Mouse (Mus musculus) gastrocnemius, adult 2 months (tissue): Measurements from ENCODE around the gene Kcnmb1. TPM values are rescaled to one million over a fixed set of nuclear protein-coding genes. Genes with fewer than 3 reads are reported as not detected.

Experiments used
- DNase-seq: peaks from one replicate; pipeline ENCODE4 v3.0.0; 2022
- H3K27ac ChIP-seq: fragments of 200-600 bp; 2 replicates; pipeline ENCODE4 v1.8.1; 2022; ENCODE audit warnings: mild to moderate bottlenecking
- H3K4me3 ChIP-seq: fragments of 200-600 bp; 2 replicates; pipeline ENCODE4 v1.8.1; 2022; ENCODE audit warnings: mild to moderate bottlenecking, moderate library complexity
- CTCF ChIP-seq: fragments of 200-600 bp; IDR thresholded peaks from 2 replicates; pipeline ENCODE4 v1.8.1; 2022; ENCODE audit warnings: antibody characterized with exemption, mild to moderate bottlenecking, moderate library complexity
- intact Hi-C: fragments of 180-260 bp; cut with DNase I; formaldehyde crosslinking; loops from one replicate; pipeline ENCODE4 v1.15.1; 2025
- total RNA-seq, 2 experiments: library from RNA; stranded (reverse); gene quantifications; 2 replicates each; pipeline ENCODE4 v1.2.3; 2021

The Kcnmb1 gene
- total RNA-seq, 2 experiments from 2014 or later, result 0.17 to 0.23 TPM

- Histone ChIP-seq H3K27ac (no peak overlapping the region), H3K4me3 (peak overlapping the region; percentile 54)
- TF ChIP-seq CTCF, result no peak
- DNase-seq, result peak; percentile 50
- intact Hi-C loops, result no loop called here
These were observed 30.9 kb upstream of the Kcnmb1 start for GRCm38 (mm10) chr11:33931836-33932385.

GRCm38 (mm10) chr11:33932386-33933111, 30.3 kb upstream of the Kcnmb1 start:
- intact Hi-C loops, result no loop called here
- no peak for TF ChIP-seq CTCF
- Histone ChIP-seq H3K27ac (no peak overlapping the region), H3K4me3 (peak overlapping the region; percentile 54)
- DNase-seq, result no peak

DNA sequence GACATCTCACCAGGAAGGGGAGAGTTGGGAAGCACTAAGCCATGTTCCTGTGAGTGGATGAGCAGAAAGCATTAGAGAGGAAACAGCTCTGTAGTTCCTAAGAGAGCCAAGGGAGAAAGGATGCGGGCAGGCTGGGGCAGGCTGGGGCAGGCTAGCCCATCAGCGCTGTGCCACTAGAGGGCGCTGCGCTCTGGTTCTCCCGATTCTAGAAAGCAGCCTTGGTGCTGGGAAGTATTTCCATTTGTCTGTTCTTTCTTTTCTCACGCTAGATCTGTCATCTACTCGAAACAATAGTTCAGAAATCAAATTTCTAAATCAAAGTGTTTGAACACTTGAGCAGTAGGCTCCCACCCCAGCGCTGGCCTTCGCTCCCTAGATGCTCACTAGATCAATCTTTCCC, 28.5 kb upstream of the Kcnmb1 start:
- intact Hi-C loops, result no loop called here
- no peak overlapping the region for H3K27ac ChIP-seq
- no peak for DNase-seq
- H3K4me3 ChIP-seq, result no peak overlapping the region
- TF ChIP-seq CTCF, result peak; percentile 36; the same call in 1 of the 2 replicates

- intact Hi-C loops, result no loop called here
- no peak for DNase-seq
- Histone ChIP-seq H3K4me3 (no peak overlapping the region), H3K27ac (no peak overlapping the region)
- TF ChIP-seq CTCF, result no peak
These were observed 25.2 kb upstream of the Kcnmb1 start for GRCm38 (mm10) chr11:33937641-33938040.

GRCm38 (mm10) chr11:33938561-33939274, 24.1 kb upstream of the Kcnmb1 start:
- intact Hi-C loops, result no loop called here

DNA sequence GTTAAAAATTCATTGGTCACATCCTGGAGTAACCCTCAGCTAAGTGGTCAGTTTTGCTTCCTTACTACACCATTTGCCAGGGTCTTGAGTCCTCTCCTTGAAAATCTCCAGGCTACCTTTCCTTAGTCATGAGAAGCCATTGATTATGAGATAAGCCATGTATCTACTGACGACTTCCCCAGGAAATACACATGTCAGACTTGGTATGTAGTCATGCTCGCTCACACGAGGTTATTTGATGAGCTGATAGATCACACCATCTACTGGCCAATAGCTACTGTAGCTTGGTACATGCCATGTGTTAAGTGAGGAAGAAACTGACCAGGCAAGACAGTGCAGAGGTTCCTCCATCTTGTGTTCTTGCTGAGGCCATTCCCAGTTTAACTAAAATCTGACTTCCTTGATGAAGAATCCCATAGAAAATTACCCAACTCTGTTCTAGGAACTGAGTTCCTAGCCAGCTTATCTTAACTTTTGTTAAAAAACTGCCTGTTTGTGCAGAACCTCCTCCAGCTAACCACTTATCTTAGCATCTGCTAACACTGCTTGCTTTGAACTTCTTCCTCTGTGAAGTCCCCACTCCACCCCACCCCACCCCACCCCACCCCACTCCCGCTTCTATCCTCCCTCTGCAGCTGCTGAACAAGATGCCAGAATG, 23.2 kb upstream of the Kcnmb1 start:
- intact Hi-C loops, result no loop called here
- Histone ChIP-seq H3K4me3 (no peak overlapping the region), H3K27ac (no peak overlapping the region)
- no peak for DNase-seq
- TF ChIP-seq CTCF, result no peak

More at GRCm38 (mm10) chr11:33938561-33939274, 24.1 kb upstream of the Kcnmb1 start:
- no peak overlapping the region for H3K4me3 ChIP-seq
- DNase-seq, result no peak
- no peak overlapping the region for H3K27ac ChIP-seq
- TF ChIP-seq CTCF, result no peak

GRCm38 (mm10) chr11:33943565-33943964, 19.2 kb upstream of the Kcnmb1 start:
- no peak for DNase-seq
- Histone ChIP-seq H3K27ac (no peak overlapping the region), H3K4me3 (no peak overlapping the region)
- no peak for TF ChIP-seq CTCF
- intact Hi-C loops, result no loop called here

GRCm38 (mm10) chr11:33944067-33944785, 18.6 kb upstream of the Kcnmb1 start:
- TF ChIP-seq CTCF, result peak; percentile 33
- no peak overlapping the region for H3K4me3 ChIP-seq
- no peak overlapping the region for H3K27ac ChIP-seq
- intact Hi-C loops, result no loop called here
- DNase-seq, result no peak

- intact Hi-C loops, result no loop called here
- no peak overlapping the region for H3K27ac ChIP-seq
- DNase-seq, result no peak
- no peak overlapping the region for H3K4me3 ChIP-seq
- no peak for TF ChIP-seq CTCF
These were observed 18.0 kb upstream of the Kcnmb1 start for GRCm38 (mm10) chr11:33944786-33945328.

- no peak overlapping the region for H3K27ac ChIP-seq
- no peak for TF ChIP-seq CTCF
- no peak for DNase-seq
- no peak overlapping the region for H3K4me3 ChIP-seq
- intact Hi-C loops, result no loop called here
These were observed 16.3 kb upstream of the Kcnmb1 start for GRCm38 (mm10) chr11:33946501-33946900.

DNA sequence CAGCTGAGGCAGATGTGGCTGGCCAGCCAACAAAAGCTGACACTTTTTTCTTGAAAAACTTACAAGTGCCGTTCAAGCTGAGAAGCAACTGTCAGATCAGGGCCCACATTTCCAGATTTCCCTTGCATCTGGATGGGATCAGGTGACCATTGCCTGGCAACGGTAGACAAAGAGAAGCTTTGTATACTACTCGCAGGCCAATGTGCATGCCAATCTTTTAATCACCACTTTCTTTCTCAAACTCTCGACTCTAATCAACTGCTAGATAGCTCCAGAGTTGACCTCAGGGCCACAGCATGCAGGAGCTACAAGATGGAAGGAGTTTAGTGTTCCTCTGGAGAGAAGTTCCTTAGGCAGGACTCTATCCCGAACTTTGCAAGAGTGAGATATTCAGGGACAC, 11.7 kb upstream of the Kcnmb1 start:
- intact Hi-C loops, result no loop called here
- DNase-seq, result no peak
- H3K4me3 ChIP-seq, result no peak overlapping the region
- no peak for TF ChIP-seq CTCF
- no peak overlapping the region for H3K27ac ChIP-seq
